Mouse (Mus musculus): Measurements from ENCODE around the gene Upp2. TPM values are rescaled to one million over a fixed set of nuclear protein-coding genes. Genes with fewer than 3 reads are reported as not detected.

The Upp2 gene
- total and polyA plus RNA-seq, 3 experiments, result 0.66 TPM; not detected in 2

- no peak overlapping the region for H3K4me3 ChIP-seq (ENCODE audit: low read depth, low read length)
- no peak for ATAC-seq (ENCODE audit: extremely low read depth, insufficient number of reproducible peaks, low FRiP score, poor library complexity, severe bottlenecking)
- no peak for DNase-seq (ENCODE audit: low spot score)
- TF ChIP-seq CTCF (IDR thresholded peaks at IDR 0.05; ENCODE audit: low read depth, low read length) (no peak), GATA1 (IDR thresholded peaks at IDR 0.05; ENCODE audit: borderline replicate concordance, low read length) (no peak), POLR2AphosphoS5 (IDR thresholded peaks at IDR 0.05; ENCODE audit: insufficient replicate concordance, low read depth, low read length) (no peak), GATA2 (IDR thresholded peaks at IDR 0.05; ENCODE audit: borderline replicate concordance, low read depth, low read length) (no peak), TAL1 (conservative IDR thresholded peaks at IDR 0.05; ENCODE audit: low read depth, low read length) (no peak)
- H3K36me3 ChIP-seq (replicated peaks), result no peaks in the 10 kb centered on the region
- H3K4me1 ChIP-seq (ENCODE audit: insufficient read depth, low read depth, low read length), result no peaks in the 10 kb centered on the region
- H3K27me3 ChIP-seq (ENCODE audit: insufficient read depth, low read length), result no peaks in the 10 kb centered on the region
- H3K9me3 ChIP-seq (replicated peaks), result peaks cover 39% of the 10 kb centered on the region
These were observed 28.3 kb downstream of the Upp2 start for GRCm38 (mm10) chr2:58595350-58595749.

GRCm38 (mm10) chr2:58596774-58597342 is 29.8 kb downstream of the Upp2 start:
- H3K9me3 ChIP-seq (replicated peaks), result peaks cover 43% of the 10 kb centered on the region
- ATAC-seq (ENCODE audit: extremely low read depth, insufficient number of reproducible peaks, low FRiP score, poor library complexity, severe bottlenecking) (no peak), DNase-seq (ENCODE audit: low spot score) (no peak)
- no peak for TF ChIP-seq CTCF (IDR thresholded peaks at IDR 0.05; ENCODE audit: low read depth, low read length)
- H3K27me3 ChIP-seq (ENCODE audit: insufficient read depth, low read length), result no peaks in the 10 kb centered on the region
- no peaks in the 10 kb centered on the region for H3K4me1 ChIP-seq (ENCODE audit: insufficient read depth, low read depth, low read length)
- no peak overlapping the region for H3K4me3 ChIP-seq (ENCODE audit: low read depth, low read length)
- H3K36me3 ChIP-seq (replicated peaks), result no peaks in the 10 kb centered on the region

GRCm38 (mm10) chr2:58597556-58597955 is 30.5 kb downstream of the Upp2 start:
- DNase-seq (ENCODE audit: low spot score) (no peak), ATAC-seq (ENCODE audit: extremely low read depth, insufficient number of reproducible peaks, low FRiP score, poor library complexity, severe bottlenecking) (no peak)
- Histone ChIP-seq H3K27me3 (ENCODE audit: insufficient read depth, low read length) (no peaks in the 10 kb centered on the region), H3K4me3 (ENCODE audit: low read depth, low read length) (no peak overlapping the region), H3K4me1 (ENCODE audit: insufficient read depth, low read depth, low read length) (no peaks in the 10 kb centered on the region), H3K36me3 (replicated peaks) (no peaks in the 10 kb centered on the region), H3K9me3 (replicated peaks) (peaks cover 46% of the 10 kb centered on the region)
- TF ChIP-seq GATA1 (IDR thresholded peaks at IDR 0.05; ENCODE audit: borderline replicate concordance, low read length) (no peak), CTCF (IDR thresholded peaks at IDR 0.05; ENCODE audit: low read depth, low read length) (no peak), GATA2 (IDR thresholded peaks at IDR 0.05; ENCODE audit: borderline replicate concordance, low read depth, low read length) (no peak), TAL1 (conservative IDR thresholded peaks at IDR 0.05; ENCODE audit: low read depth, low read length) (no peak), POLR2AphosphoS5 (IDR thresholded peaks at IDR 0.05; ENCODE audit: insufficient replicate concordance, low read depth, low read length) (no peak)

- TF ChIP-seq GATA1 (IDR thresholded peaks at IDR 0.05; ENCODE audit: borderline replicate concordance, low read length), result no peak
- no peak overlapping the region for H3K4me3 ChIP-seq (ENCODE audit: low read depth, low read length)
- peaks cover 53% of the 10 kb centered on the region for H3K9me3 ChIP-seq (replicated peaks)
- ATAC-seq (ENCODE audit: extremely low read depth, insufficient number of reproducible peaks, low FRiP score, poor library complexity, severe bottlenecking) (no peak), DNase-seq (ENCODE audit: low spot score) (no peak)
- H3K27me3 ChIP-seq (ENCODE audit: insufficient read depth, low read length), result no peaks in the 10 kb centered on the region
- H3K36me3 ChIP-seq (replicated peaks), result no peaks in the 10 kb centered on the region
- no peaks in the 10 kb centered on the region for H3K4me1 ChIP-seq (ENCODE audit: insufficient read depth, low read depth, low read length)
These were observed 32.5 kb downstream of the Upp2 start for GRCm38 (mm10) chr2:58599639-58600038.

GRCm38 (mm10) chr2:58601382-58601781 is 34.3 kb downstream of the Upp2 start:
- Histone ChIP-seq H3K36me3 (replicated peaks) (no peaks in the 10 kb centered on the region), H3K9me3 (replicated peaks) (peaks cover 46% of the 10 kb centered on the region), H3K27me3 (ENCODE audit: insufficient read depth, low read length) (no peaks in the 10 kb centered on the region), H3K4me3 (ENCODE audit: low read depth, low read length) (no peak overlapping the region), H3K4me1 (ENCODE audit: insufficient read depth, low read depth, low read length) (no peaks in the 10 kb centered on the region)
- no peak for TF ChIP-seq GATA2 (IDR thresholded peaks at IDR 0.05; ENCODE audit: borderline replicate concordance, low read depth, low read length)
- TF ChIP-seq TAL1 (conservative IDR thresholded peaks at IDR 0.05; ENCODE audit: low read depth, low read length), result no peak
- no peak for TF ChIP-seq CTCF (IDR thresholded peaks at IDR 0.05; ENCODE audit: low read depth, low read length)
- TF ChIP-seq POLR2AphosphoS5 (IDR thresholded peaks at IDR 0.05; ENCODE audit: insufficient replicate concordance, low read depth, low read length), result no peak
- no peak for TF ChIP-seq GATA1 (IDR thresholded peaks at IDR 0.05; ENCODE audit: borderline replicate concordance, low read length)
- no peak for DNase-seq (ENCODE audit: low spot score)
- no peak for ATAC-seq (ENCODE audit: extremely low read depth, insufficient number of reproducible peaks, low FRiP score, poor library complexity, severe bottlenecking)

- H3K36me3 ChIP-seq (replicated peaks), result no peaks in the 10 kb centered on the region
- H3K27me3 ChIP-seq (ENCODE audit: insufficient read depth, low read length), result no peaks in the 10 kb centered on the region
- H3K9me3 ChIP-seq (replicated peaks), result peaks cover 34% of the 10 kb centered on the region
- DNase-seq (ENCODE audit: low spot score), result no peak
- TF ChIP-seq GATA2 (IDR thresholded peaks at IDR 0.05; ENCODE audit: borderline replicate concordance, low read depth, low read length) (no peak), POLR2AphosphoS5 (IDR thresholded peaks at IDR 0.05; ENCODE audit: insufficient replicate concordance, low read depth, low read length) (no peak), TAL1 (conservative IDR thresholded peaks at IDR 0.05; ENCODE audit: low read depth, low read length) (no peak), CTCF (IDR thresholded peaks at IDR 0.05; ENCODE audit: low read depth, low read length) (no peak), GATA1 (IDR thresholded peaks at IDR 0.05; ENCODE audit: borderline replicate concordance, low read length) (no peak)
- H3K4me1 ChIP-seq (ENCODE audit: insufficient read depth, low read depth, low read length), result no peaks in the 10 kb centered on the region
- no peak for ATAC-seq (ENCODE audit: extremely low read depth, insufficient number of reproducible peaks, low FRiP score, poor library complexity, severe bottlenecking)
- no peak overlapping the region for H3K4me3 ChIP-seq (ENCODE audit: low read depth, low read length)
These were observed 36.3 kb downstream of the Upp2 start for GRCm38 (mm10) chr2:58603379-58603778.

GRCm38 (mm10) chr2:58604791-58605190 is 37.7 kb downstream of the Upp2 start:
- TF ChIP-seq CTCF (IDR thresholded peaks at IDR 0.05; ENCODE audit: low read depth, low read length) (no peak), GATA1 (IDR thresholded peaks at IDR 0.05; ENCODE audit: borderline replicate concordance, low read length) (no peak), TAL1 (conservative IDR thresholded peaks at IDR 0.05; ENCODE audit: low read depth, low read length) (no peak), POLR2AphosphoS5 (IDR thresholded peaks at IDR 0.05; ENCODE audit: insufficient replicate concordance, low read depth, low read length) (no peak), GATA2 (IDR thresholded peaks at IDR 0.05; ENCODE audit: borderline replicate concordance, low read depth, low read length) (no peak)
- no peaks in the 10 kb centered on the region for H3K27me3 ChIP-seq (ENCODE audit: insufficient read depth, low read length)
- no peak for ATAC-seq (ENCODE audit: extremely low read depth, insufficient number of reproducible peaks, low FRiP score, poor library complexity, severe bottlenecking)

More at GRCm38 (mm10) chr2:58604791-58605190, 37.7 kb downstream of the Upp2 start:
- Histone ChIP-seq H3K4me3 (ENCODE audit: low read depth, low read length) (no peak overlapping the region), H3K36me3 (replicated peaks) (no peaks in the 10 kb centered on the region), H3K9me3 (replicated peaks) (peaks cover 34% of the 10 kb centered on the region), H3K4me1 (ENCODE audit: insufficient read depth, low read depth, low read length) (no peaks in the 10 kb centered on the region)
- no peak for DNase-seq (ENCODE audit: low spot score)
